Mouse (Mus musculus) spleen, adult 12 weeks (tissue): ENCODE results near the gene Eif2s1.
"Not testable (repeated sequence)": the region's sequence is repeated elsewhere in the genome, so short reads cannot be mapped to it uniquely, and the experiment has no call there.

Experiments
- DNase-seq: peaks from one replicate; pipeline ENCODE4 v3.0.0; 2022; ENCODE audit warnings: low spot score

The Eif2s1 gene

GRCm38 (mm10) chr12:78915561-78915960, 53.9 kb downstream of the Eif2s1 start:
- DNase-seq: peak; percentile 6

- DNase-seq: no peak
Observed at GRCm38 (mm10) chr12:78916278-78916677, 54.7 kb downstream of the Eif2s1 start.

GRCm38 (mm10) chr12:78918227-78919078, 56.8 kb downstream of the Eif2s1 start:
- peak; percentile 73 for DNase-seq

DNA sequence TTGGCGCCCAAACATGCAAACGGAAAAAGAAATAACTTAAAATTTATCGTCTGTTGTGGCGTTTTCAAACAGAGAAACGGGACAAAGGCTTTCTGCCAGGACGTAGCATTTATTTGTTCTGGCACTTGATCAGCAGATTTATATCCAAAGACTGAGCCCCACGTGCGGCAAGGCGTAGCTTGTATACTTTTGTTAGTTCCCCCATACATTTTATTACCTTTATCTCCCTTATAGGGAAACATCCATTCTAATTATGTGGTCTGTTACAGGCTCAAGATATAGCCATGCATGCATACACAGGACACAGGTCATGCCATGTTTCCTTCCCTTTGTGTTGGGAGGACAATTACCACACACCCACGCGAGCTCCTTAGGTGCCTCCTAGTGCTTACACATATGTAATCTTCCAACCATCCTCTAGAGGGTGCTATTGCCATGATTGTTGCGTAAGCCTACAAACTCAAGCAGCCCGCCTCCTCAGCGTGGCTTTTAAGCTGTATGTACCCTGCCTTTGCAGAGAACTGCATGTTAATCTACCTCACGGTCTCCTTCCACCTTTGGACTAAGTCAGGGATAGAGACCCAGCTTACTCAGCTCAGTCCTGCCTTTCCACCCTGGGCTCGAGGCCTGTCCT, 57.6 kb downstream of the Eif2s1 start:
- peak; percentile 48 for DNase-seq

DNA sequence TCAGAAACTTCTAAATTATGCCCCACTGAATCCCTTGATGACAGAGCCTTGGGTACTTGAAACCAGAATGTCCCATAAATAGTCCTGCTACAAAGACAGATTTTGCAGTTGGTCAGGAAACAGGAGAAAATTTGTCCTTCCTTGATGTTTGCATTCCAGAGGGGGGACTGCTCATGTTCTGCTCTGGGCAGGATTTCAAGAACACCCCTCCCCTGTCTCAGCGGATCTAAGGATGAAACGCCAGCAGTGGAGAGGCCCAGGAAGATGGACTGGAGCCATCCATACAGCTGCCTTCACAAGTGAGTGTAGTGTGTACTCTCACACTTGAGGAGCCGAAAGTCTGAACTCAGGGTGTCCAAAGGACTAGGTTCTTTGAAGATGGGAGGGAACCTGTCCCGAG, 59.8 kb downstream of the Eif2s1 start:
- no peak for DNase-seq

DNA sequence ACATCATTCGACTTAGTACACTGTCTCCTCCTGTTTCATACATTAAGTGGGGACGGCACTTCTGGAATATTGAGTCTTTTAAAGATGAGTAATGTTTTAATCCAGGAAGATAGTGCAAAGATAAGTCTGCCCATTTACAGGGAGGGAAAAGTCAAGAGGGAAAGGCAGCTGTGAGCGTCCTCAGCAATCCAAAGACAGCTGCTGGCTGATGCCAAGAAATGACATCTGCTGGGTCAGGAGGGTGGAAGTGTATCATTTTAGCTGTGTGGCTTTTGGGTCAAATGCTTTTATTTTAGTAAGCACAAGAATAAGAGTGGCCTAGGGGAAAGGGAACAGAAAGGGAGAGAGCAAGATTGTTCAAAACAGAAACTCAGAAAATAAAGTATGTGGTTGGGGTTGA, 60.4 kb downstream of the Eif2s1 start:
- no peak for DNase-seq

DNA sequence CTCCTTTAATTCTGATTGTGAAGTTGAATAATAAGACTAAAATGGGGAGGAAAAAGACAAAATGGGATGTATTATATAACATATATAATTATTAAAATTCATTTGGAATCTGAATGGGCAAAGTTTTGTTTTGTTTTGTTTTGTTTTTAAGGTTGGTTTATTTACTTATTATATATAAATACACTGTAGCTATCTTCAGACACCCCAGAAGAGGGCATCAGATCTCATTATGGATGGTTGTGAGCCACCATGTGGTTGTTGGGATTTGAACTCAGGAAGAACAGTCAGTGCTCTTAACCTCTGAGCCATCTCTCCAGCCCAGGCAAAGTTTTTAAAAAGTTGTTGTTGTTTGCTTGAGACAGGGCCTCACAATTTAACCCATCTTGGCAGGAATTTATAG, 61.4 kb downstream of the Eif2s1 start:
- DNase-seq: not testable (repeated sequence)

GRCm38 (mm10) chr12:78923539-78924189, 62.0 kb downstream of the Eif2s1 start:
- no peak for DNase-seq

GRCm38 (mm10) chr12:78927287-78927686, 65.7 kb downstream of the Eif2s1 start:
- no peak for DNase-seq

DNA sequence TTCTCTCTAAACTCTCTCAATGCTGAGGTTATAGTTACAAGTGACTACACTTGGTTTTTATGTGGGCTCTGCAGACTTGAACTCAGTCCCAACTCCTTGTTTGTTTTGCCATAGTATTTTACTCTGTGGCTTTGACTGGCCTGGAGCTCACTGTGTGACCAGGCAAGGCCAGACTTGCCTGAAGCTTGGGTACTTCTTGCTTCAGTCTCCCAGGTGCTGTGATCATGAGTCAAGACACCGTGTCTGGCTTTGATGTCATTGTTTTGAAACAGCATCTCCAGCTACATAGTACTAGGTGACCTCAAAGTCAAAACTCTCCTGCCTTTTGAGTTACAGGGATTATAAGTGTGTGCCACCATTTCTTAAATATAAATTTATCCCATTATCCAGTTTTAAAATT, 68.3 kb downstream of the Eif2s1 start:
- DNase-seq: no peak

GRCm38 (mm10) chr12:78936494-78936893, 74.9 kb downstream of the Eif2s1 start:
- DNase-seq: no peak
